In the genomic region with DNA sequence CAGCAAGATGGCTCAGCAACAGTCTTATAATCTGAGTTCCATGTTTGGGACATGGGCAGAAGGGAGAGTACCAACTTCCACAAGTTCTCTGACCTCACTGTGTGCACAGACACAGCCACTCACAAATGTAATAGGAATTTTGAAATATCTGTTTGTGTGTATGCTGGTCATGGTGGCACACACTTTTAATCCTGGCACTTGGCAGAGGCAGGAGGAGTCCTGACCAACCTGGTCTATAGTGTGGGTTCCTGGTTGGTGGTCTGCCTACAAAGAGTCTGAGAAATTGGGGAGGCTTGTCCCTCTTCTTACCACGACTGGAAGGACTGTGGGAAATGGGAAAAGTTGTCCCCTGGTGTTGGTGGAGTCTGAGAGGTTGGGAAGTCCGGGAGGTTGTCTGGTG, we compare ENCODE assay signal across 8 mouse cellular contexts. TPM values are rescaled to one million over a fixed set of nuclear protein-coding genes. Genes with fewer than 3 reads are reported as not detected.
DNase-seq lines count a peak whose midpoint lies in the region; ATAC-seq and TF ChIP-seq lines count a peak whose summit lies in the region.

No protein-coding gene starts in this region.

- H3K4me1 ChIP-seq in embryonic facial prominence, embryonic 12.5 days: peaks cover 44% of the 10 kb centered on the region
- H3K4me1 ChIP-seq in intestine, embryonic 14.5 days (replicated peaks; ENCODE audit: control insufficient read depth, insufficient read depth, low read length): peaks cover 33% of the 10 kb centered on the region
- H3K4me1 ChIP-seq in midbrain, postnatal 0 days (ENCODE audit: insufficient read depth, low read length): peaks cover 22% of the 10 kb centered on the region

- H3K4me3 ChIP-seq in layer of hippocampus, adult 2 months: peak overlapping the region; percentile 70
- H3K4me3 ChIP-seq in embryonic facial prominence, embryonic 12.5 days: peak overlapping the region; percentile 98
- peak overlapping the region; percentile 93 for H3K4me3 ChIP-seq in intestine, embryonic 14.5 days (ENCODE audit: low read depth, low read length)
- H3K4me3 ChIP-seq in midbrain, postnatal 0 days (ENCODE audit: low read depth, low read length): peak overlapping the region; percentile 97

- TF ChIP-seq CTCF in layer of hippocampus, adult 2 months (conservative IDR thresholded peaks at IDR 0.05): no peak
- TF ChIP-seq CTCF in midbrain, postnatal 0 days (IDR thresholded peaks at IDR 0.05): no peak

- H3K4me2 ChIP-seq in embryonic facial prominence, embryonic 12.5 days (replicated peaks): peak overlapping the region; percentile 98
- peak overlapping the region; percentile 100 for H3K4me2 ChIP-seq in intestine, embryonic 14.5 days (ENCODE audit: low read length)
- H3K4me2 ChIP-seq in midbrain, postnatal 0 days (ENCODE audit: low read depth, low read length, poor library complexity, severe bottlenecking): peak overlapping the region; percentile 94

- ATAC-seq in embryonic facial prominence, embryonic 12.5 days (ENCODE audit: insufficient number of reproducible peaks, insufficient read depth, low FRiP score, low TSS enrichment): no peak
- ATAC-seq in intestine, embryonic 14.5 days (replicated peaks; ENCODE audit: low FRiP score, low TSS enrichment, low read depth): no peak
- ATAC-seq in midbrain, postnatal 0 days (ENCODE audit: low FRiP score): no peak

- no peak for DNase-seq in layer of hippocampus, adult 2 months (ENCODE audit: low spot score in 2 of 2)
- DNase-seq in layer of hippocampus, postnatal 36 days: no peak
- no peak for DNase-seq in intestine, embryonic 14.5 days (ENCODE audit: low spot score)
- DNase-seq in midbrain, postnatal 0 days (ENCODE audit: low spot score): no peak
- no peak for DNase-seq in layer of hippocampus, adult 18-20 months (ENCODE audit: low spot score in 2 of 2)
- DNase-seq in thymus, postnatal 0 days (ENCODE audit: low spot score): no peak
- no peak for DNase-seq in adrenal gland, postnatal 36 days

- H3K27ac ChIP-seq in layer of hippocampus, adult 2 months: peak overlapping the region; percentile 95
- no peak overlapping the region for H3K27ac ChIP-seq in embryonic facial prominence, embryonic 12.5 days
- H3K27ac ChIP-seq in intestine, embryonic 14.5 days (ENCODE audit: low read depth): 0 out of 2 replicates have a peak overlapping the region, but pooled peaks have one; percentile 6
- no peak overlapping the region for H3K27ac ChIP-seq in midbrain, postnatal 0 days (ENCODE audit: low read depth, low read length)

- peak overlapping the region; percentile 96; the same call in 1 of the 2 replicates for H3K9ac ChIP-seq in embryonic facial prominence, embryonic 12.5 days
- H3K9ac ChIP-seq in intestine, embryonic 14.5 days (ENCODE audit: low read length): peak overlapping the region; percentile 95
- peak overlapping the region; percentile 92; the same call in 1 of the 2 replicates for H3K9ac ChIP-seq in midbrain, postnatal 0 days (replicated peaks; ENCODE audit: low read length, poor library complexity, severe bottlenecking)

- H3K9me3 ChIP-seq in embryonic facial prominence, embryonic 12.5 days: no peaks in the 10 kb centered on the region
- no peaks in the 10 kb centered on the region for H3K9me3 ChIP-seq in intestine, embryonic 14.5 days (ENCODE audit: control insufficient read depth, low read length)
- H3K9me3 ChIP-seq in midbrain, postnatal 0 days (ENCODE audit: low read length): no peaks in the 10 kb centered on the region

- H3K36me3 ChIP-seq in embryonic facial prominence, embryonic 12.5 days: no peaks in the 10 kb centered on the region
- H3K36me3 ChIP-seq in intestine, embryonic 14.5 days (ENCODE audit: control insufficient read depth, insufficient read depth, low read length): no peaks in the 10 kb centered on the region
- no peaks in the 10 kb centered on the region for H3K36me3 ChIP-seq in midbrain, postnatal 0 days (ENCODE audit: insufficient read depth, low read length)

- 66% methylated on average over 2 of the region's 2 CpGs for WGBS in embryonic facial prominence, embryonic 12.5 days
- WGBS in intestine, embryonic 14.5 days: 83% methylated on average over 2 of the region's 2 CpGs
- 70% methylated on average over 2 of the region's 2 CpGs for WGBS in midbrain, postnatal 0 days

- no peaks in the 10 kb centered on the region for H3K27me3 ChIP-seq in embryonic facial prominence, embryonic 12.5 days
- H3K27me3 ChIP-seq in intestine, embryonic 14.5 days (replicated peaks; ENCODE audit: control insufficient read depth, insufficient read depth, low read length): no peaks in the 10 kb centered on the region
- no peaks in the 10 kb centered on the region for H3K27me3 ChIP-seq in midbrain, postnatal 0 days (ENCODE audit: insufficient read depth, low read length)

RNA-seq across cellular contexts. Expression of gene Dot1l, which starts 1.5 kb away (rescaled TPM):
- total RNA-seq in layer of hippocampus, adult 2 months (2021): 10 to 100 TPM; 52.0 to 63.6 TPM
- 10 to 100 TPM; 48.6 to 61.9 TPM for total RNA-seq in layer of hippocampus, postnatal 36 days (2021)
- 23.5 and 26.1 TPM in 2 replicates for polyA plus RNA-seq in embryonic facial prominence, embryonic 12.5 days (2016; fragmentation: Nextera tagmentation; extraction: Ambion mirVana)
- 21.1 and 22.7 TPM in 2 replicates for polyA plus RNA-seq in intestine, embryonic 14.5 days (2014; fragmentation: Nextera tagmentation; extraction: Ambion mirVana)
- total RNA-seq in midbrain, postnatal 0 days (2014; rRNA removed): 23.8 and 34.4 TPM in 2 replicates
- polyA plus RNA-seq in midbrain, postnatal 0 days (2015; fragmentation: Nextera tagmentation; extraction: Ambion mirVana): 9.9 and 13.4 TPM in 2 replicates
- 10 to 100 TPM; 40.6 to 49.6 TPM for total RNA-seq in layer of hippocampus, adult 18-20 months (2021)
- polyA plus RNA-seq in thymus, postnatal 0 days (2015; fragmentation: Nextera tagmentation; extraction: Ambion mirVana): 10.5 and 15.0 TPM in 2 replicates
- 10 to 100 TPM; 53.2 to 64.6 TPM for total RNA-seq in adrenal gland, postnatal 36 days (2021)

RNA-seq across cellular contexts. Expression of gene Ap3d1, which starts 14.4 kb away (rescaled TPM):
- total RNA-seq in layer of hippocampus, adult 2 months (2021): 100 to 1,000 TPM; 145 to 153 TPM
- total RNA-seq in layer of hippocampus, postnatal 36 days (2021): 100 to 1,000 TPM; 142 to 147 TPM
- polyA plus RNA-seq in embryonic facial prominence, embryonic 12.5 days (2016; fragmentation: Nextera tagmentation; extraction: Ambion mirVana): 84.7 and 85.8 TPM in 2 replicates
- polyA plus RNA-seq in intestine, embryonic 14.5 days (2014; fragmentation: Nextera tagmentation; extraction: Ambion mirVana): 74.1 and 77.4 TPM in 2 replicates
- total RNA-seq in midbrain, postnatal 0 days (2014; rRNA removed): 182 and 183 TPM in 2 replicates
- polyA plus RNA-seq in midbrain, postnatal 0 days (2015; fragmentation: Nextera tagmentation; extraction: Ambion mirVana): 95.4 and 105 TPM in 2 replicates
- 100 to 1,000 TPM; 138 TPM for total RNA-seq in layer of hippocampus, adult 18-20 months (2021)
- 48.0 and 54.8 TPM in 2 replicates for polyA plus RNA-seq in thymus, postnatal 0 days (2015; fragmentation: Nextera tagmentation; extraction: Ambion mirVana)
- 10 to 100 TPM; 80.3 to 99.6 TPM for total RNA-seq in adrenal gland, postnatal 36 days (2021)

RNA-seq across cellular contexts. Expression of gene Sf3a2, which starts 41.5 kb away (rescaled TPM):
- total RNA-seq in layer of hippocampus, adult 2 months (2021): 10 to 100 TPM; 51.7 to 55.1 TPM
- 10 to 100 TPM; 43.8 to 47.1 TPM for total RNA-seq in layer of hippocampus, postnatal 36 days (2021)
- 64.8 and 71.7 TPM in 2 replicates for polyA plus RNA-seq in embryonic facial prominence, embryonic 12.5 days (2016; fragmentation: Nextera tagmentation; extraction: Ambion mirVana)
- polyA plus RNA-seq in intestine, embryonic 14.5 days (2014; fragmentation: Nextera tagmentation; extraction: Ambion mirVana): 85.4 and 89.3 TPM in 2 replicates
- 18.3 and 34.2 TPM in 2 replicates for total RNA-seq in midbrain, postnatal 0 days (2014; rRNA removed)
- polyA plus RNA-seq in midbrain, postnatal 0 days (2015; fragmentation: Nextera tagmentation; extraction: Ambion mirVana): 61.5 and 64.3 TPM in 2 replicates
- 10 to 100 TPM; 52.3 to 57.3 TPM for total RNA-seq in layer of hippocampus, adult 18-20 months (2021)
- 62.7 and 80.3 TPM in 2 replicates for polyA plus RNA-seq in thymus, postnatal 0 days (2015; fragmentation: Nextera tagmentation; extraction: Ambion mirVana)
- 10 to 100 TPM; 51.4 to 55.6 TPM for total RNA-seq in adrenal gland, postnatal 36 days (2021)

RNA-seq across cellular contexts. Expression of gene Plekhj1, which starts 41.9 kb away (rescaled TPM):
- total RNA-seq in layer of hippocampus, adult 2 months (2021): 10 to 100 TPM; 68.4 to 76.3 TPM
- 10 to 100 TPM; 73.8 to 74.5 TPM for total RNA-seq in layer of hippocampus, postnatal 36 days (2021)
- 132 and 142 TPM in 2 replicates for polyA plus RNA-seq in embryonic facial prominence, embryonic 12.5 days (2016; fragmentation: Nextera tagmentation; extraction: Ambion mirVana)
- polyA plus RNA-seq in intestine, embryonic 14.5 days (2014; fragmentation: Nextera tagmentation; extraction: Ambion mirVana): 125 TPM in 2 replicates
- total RNA-seq in midbrain, postnatal 0 days (2014; rRNA removed): 68.0 and 88.1 TPM in 2 replicates
- 94.1 and 103 TPM in 2 replicates for polyA plus RNA-seq in midbrain, postnatal 0 days (2015; fragmentation: Nextera tagmentation; extraction: Ambion mirVana)
- 10 to 100 TPM; 63.3 to 71.2 TPM for total RNA-seq in layer of hippocampus, adult 18-20 months (2021)
- 137 and 140 TPM in 2 replicates for polyA plus RNA-seq in thymus, postnatal 0 days (2015; fragmentation: Nextera tagmentation; extraction: Ambion mirVana)
- total RNA-seq in adrenal gland, postnatal 36 days (2021): 10 to 100 TPM; 84.6 to 86.8 TPM

RNA-seq across cellular contexts. Expression of gene Amh, which starts 48.5 kb away (rescaled TPM):
- 1 to 10 TPM; 2.7 to 5.3 TPM for total RNA-seq in layer of hippocampus, adult 2 months (2021)
- total RNA-seq in layer of hippocampus, postnatal 36 days (2021): 1 to 10 TPM; 3.9 to 4.2 TPM
- not detected in 2 replicates for polyA plus RNA-seq in embryonic facial prominence, embryonic 12.5 days (2016; fragmentation: Nextera tagmentation; extraction: Ambion mirVana)
- 0.11 TPM in 1 of 2 replicates, not detected in the other for polyA plus RNA-seq in intestine, embryonic 14.5 days (2014; fragmentation: Nextera tagmentation; extraction: Ambion mirVana)
- total RNA-seq in midbrain, postnatal 0 days (2014; rRNA removed): 0.82 and 2.9 TPM in 2 replicates
- polyA plus RNA-seq in midbrain, postnatal 0 days (2015; fragmentation: Nextera tagmentation; extraction: Ambion mirVana): not detected in 2 replicates
- 1 to 10 TPM; 3.3 to 3.6 TPM for total RNA-seq in layer of hippocampus, adult 18-20 months (2021)
- polyA plus RNA-seq in thymus, postnatal 0 days (2015; fragmentation: Nextera tagmentation; extraction: Ambion mirVana): 0.08 TPM in 2 replicates
- total RNA-seq in adrenal gland, postnatal 36 days (2021): under 1 TPM; 0.40 to 0.83 TPM

Comparison
In these comparisons a context has a peak if more than half of its experiments do, and no peak if none do; other contexts are left out.
1. H3K27ac ChIP-seq: peak in layer of hippocampus, adult 2 months (single experiment) and intestine, embryonic 14.5 days (single experiment); none in embryonic facial prominence, embryonic 12.5 days (single experiment) and midbrain, postnatal 0 days (single experiment).
2. Peak in every context shown above with its lines, with median percentiles within 50 percentile points of each other: H3K4me3 ChIP-seq, H3K4me2 ChIP-seq and H3K9ac ChIP-seq.